Mouse (Mus musculus) left cerebral cortex, postnatal 4 days (tissue): ENCODE measurements at regions not wholly inside any gene's neighbourhood (a gene's known extent, or its start where the extent isn't known, plus 50 kb on each side); places are given as distances from the start of the nearest gene placed in this dataset.

Experiments used
- DNase-seq: peaks from one replicate; pipeline ENCODE4 v3.0.0-alpha.2; 2022
- intact Hi-C: fragments of 180-260 bp; cut with DNase I; formaldehyde crosslinking; loops from one replicate; pipeline ENCODE4 v1.15.1; 2025

DNA sequence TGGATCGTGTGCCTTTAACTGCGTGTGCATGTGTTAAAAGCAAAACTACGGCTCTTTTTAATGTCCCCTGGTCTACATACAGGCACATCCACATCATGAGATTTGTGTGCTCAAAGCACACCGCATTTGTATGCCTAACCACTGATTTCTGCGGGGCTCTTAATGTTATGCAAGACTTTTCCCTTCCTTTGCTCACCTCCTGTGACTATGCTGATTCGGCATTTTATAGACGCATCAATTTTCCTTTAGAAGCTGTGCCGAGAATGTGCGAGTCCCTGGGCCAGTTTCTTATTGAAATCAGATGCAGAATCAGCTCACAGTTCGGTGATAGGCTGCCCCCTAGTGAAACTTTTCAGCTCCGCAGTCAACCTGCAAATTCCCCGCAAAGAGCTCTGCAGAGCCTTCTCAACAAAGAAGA is 124.1 kb upstream of the Tank start:
- DNase-seq, result peak; percentile 82
- intact Hi-C loops, result no loop called here

DNA sequence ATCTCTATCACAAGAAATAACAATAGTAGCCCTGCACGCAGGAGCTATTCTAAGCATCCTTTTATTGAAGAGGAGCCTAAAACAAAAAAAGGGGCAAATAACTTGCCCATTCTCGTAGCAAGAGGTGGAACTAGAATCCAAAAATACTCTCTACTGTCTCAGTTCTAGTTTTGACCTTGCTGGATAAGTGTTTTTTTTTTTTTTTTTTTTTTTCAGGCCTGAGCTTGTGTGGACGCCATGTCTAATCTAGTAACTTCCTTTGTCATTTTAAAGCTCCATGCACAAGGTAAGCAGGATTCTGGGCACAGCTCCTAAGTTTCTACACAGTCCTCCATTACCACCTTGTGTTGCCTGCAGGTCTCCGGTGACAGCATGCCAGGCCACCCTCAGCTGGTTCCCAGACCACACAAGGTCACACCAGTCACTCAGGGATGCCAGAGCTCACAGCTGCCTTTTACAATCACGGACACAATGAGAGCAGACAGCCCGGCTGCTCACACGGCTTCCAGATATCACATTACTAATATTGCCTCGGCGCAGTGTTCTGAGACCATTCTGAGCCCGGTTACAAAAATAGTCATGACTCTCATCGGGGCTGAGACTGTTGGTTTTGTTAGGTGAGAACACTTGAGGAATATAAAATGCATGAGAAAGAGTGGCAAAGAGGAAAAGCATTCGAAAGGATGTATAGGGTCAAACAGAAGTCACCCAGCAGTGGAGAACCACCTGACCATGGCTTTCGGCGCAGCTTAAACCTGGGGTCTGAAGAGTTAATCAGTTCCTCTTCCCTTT is 124.7 kb upstream of the Tank start:
- peak; percentile 23 for DNase-seq
- intact Hi-C loops, result no loop called here

DNA sequence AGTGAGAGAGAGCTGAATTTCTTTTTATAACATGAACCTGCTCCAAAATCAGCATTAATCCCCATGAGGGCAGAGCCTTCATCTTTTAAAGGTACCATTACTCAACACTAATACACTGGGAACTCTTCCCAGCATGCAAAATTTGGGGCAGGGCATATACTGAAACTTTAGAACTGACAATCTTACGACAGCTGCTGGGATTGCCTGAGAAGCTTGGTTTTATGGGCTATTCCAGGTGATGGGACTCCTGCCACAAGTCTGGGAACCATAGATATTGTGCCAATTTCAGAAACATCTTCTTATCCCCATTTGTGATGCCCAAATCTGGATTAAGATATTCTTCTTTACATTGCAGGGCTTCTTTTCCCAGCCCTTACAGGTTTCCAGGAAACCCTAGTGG is 125.8 kb upstream of the Tank start:
- DNase-seq, result no peak
- intact Hi-C loops, result no loop called here

DNA sequence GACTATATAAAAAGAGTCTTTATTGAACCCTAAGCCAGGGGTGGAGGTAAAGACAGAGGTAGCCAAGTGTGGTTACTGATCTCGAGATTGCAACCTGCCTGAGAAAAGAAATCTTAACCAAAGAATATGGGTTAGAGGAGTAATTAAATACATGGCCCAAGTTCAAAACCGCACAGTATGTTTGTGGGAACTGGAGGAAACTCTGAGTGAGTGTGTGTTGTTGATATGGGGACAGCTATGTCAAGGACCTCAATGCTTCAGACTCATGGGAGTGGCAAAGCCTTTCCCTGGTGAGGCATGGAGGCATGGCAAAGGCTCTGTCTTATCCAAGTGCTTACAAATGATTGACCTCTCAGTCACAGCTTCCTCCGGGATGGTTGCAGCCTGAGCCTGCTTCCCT is 127.7 kb upstream of the Tank start:
- intact Hi-C loops, result no loop called here

DNA sequence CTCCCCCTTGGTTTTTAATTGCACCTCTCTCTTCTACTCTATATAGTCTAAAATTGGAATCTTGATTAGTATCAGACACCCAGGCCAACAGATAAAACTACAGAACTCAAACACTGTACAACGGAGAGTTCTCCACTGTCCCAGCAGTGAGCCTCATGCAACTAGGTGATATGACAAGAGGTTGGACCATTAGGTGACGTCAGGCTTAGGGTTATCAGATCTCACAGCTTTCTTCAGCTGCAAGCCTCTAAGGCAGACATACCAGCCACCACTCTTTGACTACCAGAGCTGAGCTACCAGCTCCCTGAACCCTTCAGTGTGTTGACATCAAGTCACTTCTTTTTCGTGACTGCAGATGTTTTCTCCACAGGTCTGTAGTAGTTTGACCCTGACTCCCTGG is 141.8 kb upstream of the Tank start:
- intact Hi-C loops, result no loop called here
- no peak for DNase-seq

More for the DNA sequence above, 127.7 kb upstream of the Tank start:
- DNase-seq, result no peak

DNA sequence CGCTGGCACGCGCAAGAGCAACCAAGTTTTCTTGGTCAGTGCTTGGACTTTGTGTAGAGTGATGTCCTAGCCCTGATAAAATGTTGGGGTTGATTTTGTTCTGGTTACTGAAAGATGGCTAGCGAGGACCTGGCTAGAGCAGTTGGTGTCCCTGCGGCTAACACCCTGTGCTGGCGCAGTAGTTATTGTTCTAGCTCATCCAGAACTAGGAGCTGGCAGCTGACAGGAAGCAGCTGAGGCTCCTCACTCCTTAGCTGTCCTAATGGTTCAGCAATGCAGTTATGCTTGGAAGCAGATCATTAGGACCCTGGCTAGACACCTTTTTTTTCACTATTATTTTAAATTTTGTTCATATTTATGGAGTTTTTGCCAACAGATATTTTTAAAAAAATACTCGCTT is 170.5 kb upstream of the Tank start:
- no peak for DNase-seq
- intact Hi-C loops, result loop anchor here (10.0 kb wide), 1 partner anchor 443 kb away; the partner anchor contains the start of gene Rbms1

DNA sequence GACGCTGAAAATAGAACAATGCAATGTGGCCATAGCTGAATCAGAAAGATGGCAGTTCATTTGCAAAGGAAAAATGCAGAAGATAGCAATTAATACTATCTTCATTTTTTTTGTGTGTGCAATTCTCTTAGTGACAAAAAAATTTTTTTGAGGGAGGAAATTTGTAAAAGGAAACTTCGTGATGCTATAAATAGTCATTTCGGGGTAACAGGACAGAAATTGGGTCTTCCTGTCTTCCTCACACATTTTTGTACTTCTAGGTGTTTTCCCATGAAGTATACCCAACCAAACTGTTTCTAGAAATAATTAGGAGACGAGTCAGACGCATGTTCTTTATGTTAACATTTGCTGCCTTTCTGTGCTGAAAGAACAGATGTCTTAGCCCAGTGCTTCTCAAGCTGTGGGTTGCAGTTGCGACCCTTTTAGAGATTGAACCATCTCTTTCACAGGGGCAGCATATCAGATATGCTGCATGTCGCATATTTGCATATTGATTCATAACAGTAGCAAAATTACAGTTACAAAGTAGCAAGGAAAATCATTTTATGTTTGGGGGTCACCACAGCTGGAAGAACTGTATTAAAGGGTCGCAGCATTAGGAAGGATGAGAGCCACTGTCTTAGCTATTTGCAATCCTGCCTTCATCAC is 172.2 kb upstream of the Tank start:
- intact Hi-C loops, result loop anchor here (10.0 kb wide), 1 partner anchor 441 kb away; the partner anchor contains the start of gene Rbms1
- no peak for DNase-seq

DNA sequence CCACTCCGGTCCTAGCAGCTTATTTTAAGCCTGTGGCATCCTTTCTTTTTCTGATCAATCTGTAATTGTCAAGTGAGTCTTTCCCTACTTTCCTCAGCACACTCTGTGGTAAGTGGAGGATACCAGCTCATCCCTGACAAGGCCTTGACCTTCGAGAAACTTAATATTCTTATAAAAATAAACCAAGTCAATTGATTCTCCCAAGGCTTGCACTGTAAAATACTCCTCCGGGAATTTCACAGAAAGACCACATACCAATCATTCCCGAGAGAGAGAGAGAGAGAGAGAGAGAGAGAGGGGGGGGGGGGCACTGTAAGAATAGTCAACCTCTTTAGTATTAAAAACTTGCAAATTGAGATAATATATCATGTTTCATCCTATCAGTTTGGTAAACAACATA is 173.1 kb upstream of the Tank start:
- intact Hi-C loops, result loop anchor here (10.0 kb wide), 1 partner anchor 440 kb away; the partner anchor contains the start of gene Rbms1
- DNase-seq, result no peak

DNA sequence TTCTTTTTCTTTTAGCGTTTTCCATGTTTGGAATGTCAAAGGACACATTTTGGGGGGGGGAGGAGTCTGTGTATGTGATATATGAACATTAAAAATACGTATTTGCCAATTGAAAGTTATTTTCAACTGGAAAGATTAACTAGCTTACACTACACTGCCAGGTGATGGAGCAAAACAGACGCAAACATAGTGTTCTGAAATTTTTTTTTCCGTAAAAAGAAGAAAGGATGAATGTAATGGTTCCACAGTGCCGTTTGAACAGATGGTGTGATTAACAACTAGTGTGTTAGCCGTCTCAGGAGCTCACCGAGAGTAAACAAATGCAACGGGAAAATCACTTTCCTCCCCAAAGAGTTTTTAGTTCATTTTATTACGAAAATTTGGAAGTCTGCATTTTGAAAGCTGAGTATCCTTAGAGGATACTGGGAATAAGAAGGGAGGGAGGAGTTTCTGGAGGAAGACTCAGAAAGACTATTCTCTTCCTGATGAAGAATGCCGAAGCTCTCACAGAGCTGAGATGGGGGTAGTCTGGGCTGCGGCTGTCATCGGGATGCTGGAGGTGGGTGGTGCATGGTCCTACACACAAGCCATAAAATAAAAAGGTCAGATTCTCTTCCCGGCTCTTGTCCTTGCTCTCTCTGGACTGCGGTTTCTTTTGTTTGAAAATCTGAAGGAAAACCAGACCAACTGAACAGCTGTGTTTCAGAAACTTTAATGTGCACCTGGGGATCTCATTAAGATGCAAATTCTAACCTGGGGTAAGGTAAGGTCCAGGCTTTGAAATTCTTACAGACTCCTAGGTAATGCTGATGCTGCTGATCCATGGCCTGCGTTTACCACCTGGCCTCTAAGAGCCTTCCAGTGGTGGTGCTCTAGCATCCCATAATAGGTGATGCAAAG is 175.5 kb upstream of the Tank start:
- no peak for DNase-seq
- intact Hi-C loops, result loop anchor here (5.0 to 10.0 kb wide), 3 partner anchors 438 to 681 kb away; partner anchors contain the start of genes Itgb6 and Rbms1

DNA sequence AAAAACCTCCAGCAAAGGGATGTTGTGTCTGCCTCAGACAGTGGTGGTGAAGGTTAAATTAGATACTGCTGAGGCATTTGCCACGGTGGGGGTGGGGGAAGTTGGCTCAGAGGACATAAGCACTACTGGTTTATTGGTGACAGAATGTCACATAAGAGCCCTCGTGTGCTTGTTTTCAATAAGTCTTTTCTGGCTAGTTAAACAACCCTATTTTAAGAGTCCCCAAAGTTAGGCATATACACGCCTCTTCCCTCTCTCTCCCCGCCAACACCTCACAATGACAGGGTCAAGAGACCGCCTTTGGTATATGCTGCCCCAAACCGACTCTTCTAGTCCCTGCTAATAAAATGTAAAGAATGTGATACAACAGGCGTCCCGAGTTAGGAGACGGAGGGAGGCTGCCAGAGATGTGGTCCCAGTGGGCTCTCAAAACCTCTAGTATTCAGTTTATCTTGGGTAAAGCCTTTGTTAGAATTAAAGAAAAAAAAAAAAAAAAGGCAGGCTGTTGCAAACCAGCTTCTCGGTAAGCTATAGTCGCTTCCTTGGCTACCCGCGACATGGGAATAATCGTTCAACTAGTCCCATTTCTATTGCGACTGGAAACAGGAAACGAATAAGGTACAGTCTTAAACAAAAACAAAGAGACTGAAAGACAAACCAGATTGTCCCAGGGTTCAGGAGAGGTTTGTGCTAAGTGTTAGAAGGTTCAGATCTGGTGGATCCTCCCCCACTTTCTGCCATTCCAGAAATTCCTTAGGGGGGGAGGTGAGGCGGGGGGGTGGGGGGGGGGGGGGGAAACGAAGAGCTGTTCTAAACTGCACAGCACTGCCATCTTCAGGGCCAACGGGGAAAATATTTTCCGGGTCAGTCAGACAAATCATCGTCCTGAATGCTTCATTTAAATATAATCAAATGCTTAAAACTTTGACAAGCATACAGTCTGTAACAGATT is 176.5 kb upstream of the Tank start:
- intact Hi-C loops, result loop anchor here (5.0 to 10.0 kb wide), 3 partner anchors 437 to 680 kb away; partner anchors contain the start of genes Itgb6 and Rbms1

DNA sequence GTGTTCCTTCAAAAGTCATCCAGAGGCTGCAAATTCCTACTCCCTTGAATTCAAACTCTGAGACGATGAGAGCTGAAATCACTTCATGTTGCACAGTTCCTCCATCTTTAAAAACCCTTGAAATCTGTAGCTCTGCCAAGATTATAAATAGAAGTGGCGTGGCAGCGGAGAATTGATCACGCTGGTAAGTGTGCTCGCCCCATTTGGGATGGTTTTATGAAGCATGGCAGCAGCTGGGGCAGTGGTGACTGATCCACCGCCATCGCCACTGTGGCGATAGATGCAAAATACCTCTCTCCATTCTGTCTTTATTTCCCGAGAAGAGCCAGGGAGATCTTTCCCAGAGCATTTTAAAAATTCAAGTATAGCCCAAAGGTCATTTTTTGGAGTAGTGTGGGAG is 179.8 kb upstream of the Tank start:
- DNase-seq, result no peak

More for the DNA sequence above, 176.5 kb upstream of the Tank start:
- peak; percentile 73 for DNase-seq

DNA sequence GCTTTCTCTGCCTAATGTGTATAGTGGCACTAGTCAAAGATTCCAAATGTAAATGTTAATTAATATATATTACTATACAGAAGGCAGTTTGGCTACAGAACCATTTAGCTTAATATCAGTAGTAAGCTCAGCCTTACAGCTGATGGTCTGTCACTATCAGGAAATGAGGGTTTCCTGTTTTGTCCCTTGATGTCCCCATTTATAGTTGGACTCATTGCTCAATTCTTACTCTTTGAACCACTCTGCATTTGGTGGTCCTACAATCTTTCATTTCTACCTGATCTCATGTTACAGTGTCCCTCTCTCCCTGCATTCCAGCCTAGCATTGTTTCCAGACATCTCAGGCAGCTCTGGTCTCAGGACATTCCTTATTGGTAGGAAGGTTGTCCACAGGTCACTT is 188.8 kb upstream of the Tank start:
- intact Hi-C loops, result no loop called here
- no peak for DNase-seq

More for the DNA sequence above, 179.8 kb upstream of the Tank start:
- intact Hi-C loops, result no loop called here

DNA sequence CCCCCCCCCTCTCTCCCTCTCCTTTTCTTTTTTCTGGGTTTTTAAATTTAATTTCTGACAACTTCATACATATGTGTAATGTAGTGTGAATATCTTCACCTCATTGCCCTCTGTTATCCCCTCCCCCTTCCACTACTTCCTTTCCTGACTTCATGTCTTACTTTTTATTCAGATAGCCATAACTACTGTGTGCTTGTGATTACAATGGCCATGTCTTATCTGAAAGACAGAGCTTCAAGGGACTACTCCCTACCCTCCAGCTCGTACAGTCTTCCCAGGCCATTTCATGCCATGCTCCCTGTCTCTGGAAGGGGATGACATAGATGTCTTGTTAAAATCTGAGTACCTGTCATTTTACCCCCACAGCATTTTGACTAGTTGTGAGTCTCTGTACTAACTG is 189.2 kb upstream of the Tank start:
- intact Hi-C loops, result no loop called here

DNA sequence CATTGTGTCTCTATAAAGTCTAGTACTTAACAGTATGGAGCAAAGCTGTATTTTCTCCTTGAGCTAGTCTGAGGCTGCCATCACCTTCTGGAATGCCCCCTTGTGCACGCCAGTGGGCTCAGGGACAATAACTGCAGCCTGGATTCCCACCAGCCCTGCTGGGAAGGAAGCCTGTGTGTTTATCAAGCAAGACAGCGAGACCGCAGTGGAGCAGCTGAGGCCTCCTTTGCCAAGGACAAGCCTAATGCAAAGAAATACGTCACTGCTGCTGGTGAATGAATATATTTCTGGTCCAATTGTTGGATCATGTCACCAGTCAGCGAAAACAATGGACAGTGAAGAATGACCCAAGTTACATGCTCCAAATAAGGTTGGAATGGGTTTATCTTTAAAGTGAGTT is 190.8 kb upstream of the Tank start:
- DNase-seq, result peak; percentile 43
- intact Hi-C loops, result no loop called here

More for the DNA sequence above, 189.2 kb upstream of the Tank start:
- no peak for DNase-seq

DNA sequence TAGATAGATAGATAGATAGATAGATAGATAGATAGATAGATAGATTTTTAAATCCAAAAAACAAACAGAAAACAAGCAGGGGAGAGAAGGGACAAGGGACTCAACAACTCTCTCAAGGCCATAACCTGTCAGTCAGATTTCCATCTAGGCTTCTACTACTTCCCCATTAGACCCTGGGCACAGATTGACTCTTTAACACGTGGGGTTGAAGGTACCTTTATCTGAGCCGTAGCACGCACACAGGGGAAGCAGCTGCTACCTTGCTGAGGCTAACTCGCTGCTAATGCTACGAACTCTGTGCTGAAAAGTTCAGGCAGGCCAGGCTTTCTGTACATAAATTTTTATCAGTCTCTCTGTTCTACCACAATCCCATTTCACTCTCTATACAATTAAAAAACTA is 191.4 kb upstream of the Tank start:
- intact Hi-C loops, result no loop called here
- no peak for DNase-seq

DNA sequence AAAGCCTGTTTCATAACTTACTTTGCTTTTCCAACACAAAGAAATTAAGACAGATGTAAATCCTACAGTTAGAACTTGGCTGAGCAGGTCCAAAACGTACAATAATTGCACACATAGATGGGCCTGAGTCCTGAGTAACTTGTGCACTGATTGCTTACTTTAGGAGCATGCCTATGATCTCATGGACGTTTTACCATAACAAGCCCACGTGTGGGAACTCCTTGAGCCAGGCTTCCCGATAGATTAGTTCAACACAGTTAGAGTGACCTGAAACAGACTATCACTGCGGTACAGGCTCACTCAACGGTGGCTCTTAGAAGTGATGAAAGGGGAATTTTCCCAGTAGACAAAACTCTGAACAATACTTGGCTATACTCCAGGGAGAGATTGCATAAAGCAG is 193.9 kb upstream of the Tank start:
- intact Hi-C loops, result no loop called here
- DNase-seq, result no peak

DNA sequence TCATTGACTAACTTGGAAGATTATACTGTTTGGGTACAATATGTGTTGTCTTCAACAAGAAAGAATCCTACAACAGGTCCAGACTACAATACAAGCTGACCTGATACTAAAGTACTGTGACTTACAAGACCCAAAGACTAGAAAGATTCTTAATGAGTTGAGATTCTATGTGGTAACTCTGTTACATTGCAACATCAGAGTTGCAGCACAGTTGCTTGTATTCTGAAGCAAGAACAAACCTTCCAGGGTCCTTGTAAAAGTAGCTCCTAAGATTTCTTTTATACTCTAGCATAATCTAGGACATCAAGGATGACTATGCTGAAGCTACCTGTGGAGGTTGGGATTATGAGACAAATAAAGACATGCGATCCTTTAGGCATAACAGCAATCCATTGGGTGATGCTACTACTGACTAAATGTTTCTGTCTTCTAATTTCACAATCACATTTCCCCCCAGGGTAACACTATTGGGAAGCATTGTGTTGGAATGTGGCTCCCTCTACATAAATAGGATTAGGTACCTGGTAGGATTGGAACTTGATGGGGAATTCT is 194.6 kb upstream of the Tank start:
- DNase-seq, result no peak
- intact Hi-C loops, result no loop called here

DNA sequence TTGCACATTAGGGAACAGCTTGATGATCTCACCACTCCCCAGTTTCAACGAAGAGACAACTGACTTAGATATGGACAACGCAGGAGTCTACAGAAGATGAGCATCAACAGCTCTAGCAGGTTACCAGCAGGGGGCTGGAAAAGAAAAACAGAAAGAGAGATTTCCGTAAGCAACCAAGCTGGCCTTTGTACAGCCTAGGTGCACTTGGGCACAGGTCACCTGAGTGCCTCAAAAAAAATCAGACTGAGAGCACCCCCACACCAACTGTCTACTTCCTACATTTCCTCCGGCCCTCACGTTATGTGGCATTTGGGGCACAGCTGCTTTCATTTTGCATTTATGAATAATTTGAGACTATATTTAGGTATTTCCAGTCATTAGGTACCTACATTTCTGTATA is 199.3 kb upstream of the Tank start:
- intact Hi-C loops, result no loop called here
- DNase-seq, result no peak

DNA sequence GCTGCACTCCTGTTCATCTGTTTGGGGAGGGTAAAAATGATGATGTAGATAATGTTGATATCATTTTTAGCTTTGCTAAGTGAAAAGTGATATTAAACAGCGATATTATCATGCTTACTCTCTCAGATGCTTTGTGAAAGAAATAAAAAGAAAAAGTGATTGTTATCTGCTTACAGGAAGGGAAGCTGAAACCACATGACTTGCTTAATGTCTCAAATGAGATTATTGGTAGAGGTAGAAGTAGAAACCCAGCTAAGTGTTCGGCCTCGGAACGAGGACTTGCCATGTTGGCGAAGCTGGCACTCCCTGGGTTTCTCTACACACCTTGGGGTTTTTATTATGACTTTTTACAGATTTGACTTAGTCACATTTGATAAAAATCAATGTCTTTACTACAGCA is 200.1 kb upstream of the Tank start:
- DNase-seq, result no peak
- intact Hi-C loops, result no loop called here

DNA sequence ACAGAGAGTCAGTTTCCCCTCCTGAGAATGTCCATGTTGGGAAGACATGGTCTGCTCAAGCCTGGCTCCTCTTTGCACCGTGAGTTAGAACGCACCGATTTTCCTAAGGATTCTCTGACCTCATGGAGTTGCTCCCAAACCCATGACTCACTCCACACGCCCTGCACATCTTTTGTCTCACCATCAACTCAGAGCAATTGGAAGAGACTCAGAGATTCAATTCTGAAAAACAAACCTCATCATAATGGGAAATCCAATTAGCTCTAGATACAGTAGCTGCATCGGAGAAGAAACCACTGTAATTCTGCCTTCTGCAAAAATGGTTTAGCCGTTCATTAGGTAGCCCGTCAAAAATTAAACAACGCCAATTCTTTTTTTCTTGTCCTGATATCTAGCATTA is 200.6 kb upstream of the Tank start:
- no peak for DNase-seq
- intact Hi-C loops, result no loop called here
